Mouse (Mus musculus): Measurements from ENCODE around the gene Dtnb. TPM values are rescaled to one million over a fixed set of nuclear protein-coding genes. Genes with fewer than 3 reads are reported as not detected.
A peak's percentile ranks its signal among the peaks of the same experiment; 100 is the strongest.

Dtnb gene
- polyA plus RNA-seq, 1 experiment from 2014 or later = 40.7 TPM

DNA sequence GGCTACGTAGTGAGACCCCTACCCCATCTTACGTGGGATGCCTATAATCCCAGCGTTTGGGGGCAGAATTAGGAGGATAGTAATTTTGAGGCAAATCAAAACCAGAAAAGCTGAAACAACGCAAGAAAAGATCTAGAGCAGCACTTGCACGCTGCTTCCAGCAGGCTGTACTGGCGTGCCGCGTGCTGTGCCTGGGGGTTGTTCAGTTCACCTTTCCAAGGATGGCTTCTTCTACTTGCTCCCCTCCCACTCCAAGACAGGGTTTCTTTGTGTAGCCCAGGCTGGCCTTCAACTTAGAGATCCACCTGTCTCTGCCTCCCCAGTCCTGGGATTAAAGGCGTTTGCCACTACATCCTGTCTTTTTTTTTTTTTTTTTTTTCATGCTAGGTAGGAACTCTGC lies 17.9 kb downstream of the Dtnb start:
- no peak overlapping the region for H3K9ac ChIP-seq (replicated peaks; ENCODE audit: low read length)
- WGBS = 95% methylated on average over 9 of the region's 9 CpGs
- no peak for ATAC-seq (ENCODE audit: low FRiP score, low TSS enrichment)
- H3K4me3 ChIP-seq (ENCODE audit: low read length) = no peak overlapping the region
- H3K9me3 ChIP-seq (ENCODE audit: low read length) = no peaks in the 10 kb centered on the region
- H3K4me2 ChIP-seq (replicated peaks; ENCODE audit: low read depth, low read length) = no peak overlapping the region
- no peaks in the 10 kb centered on the region for H3K27me3 ChIP-seq (ENCODE audit: insufficient read depth, low read length)
- H3K36me3 ChIP-seq (ENCODE audit: insufficient read depth, low read length) = peaks cover 24% of the 10 kb centered on the region
- no peak overlapping the region for H3K27ac ChIP-seq (ENCODE audit: low read length)
- peaks cover 6% of the 10 kb centered on the region for H3K4me1 ChIP-seq (ENCODE audit: insufficient read depth, low read length)

DNA sequence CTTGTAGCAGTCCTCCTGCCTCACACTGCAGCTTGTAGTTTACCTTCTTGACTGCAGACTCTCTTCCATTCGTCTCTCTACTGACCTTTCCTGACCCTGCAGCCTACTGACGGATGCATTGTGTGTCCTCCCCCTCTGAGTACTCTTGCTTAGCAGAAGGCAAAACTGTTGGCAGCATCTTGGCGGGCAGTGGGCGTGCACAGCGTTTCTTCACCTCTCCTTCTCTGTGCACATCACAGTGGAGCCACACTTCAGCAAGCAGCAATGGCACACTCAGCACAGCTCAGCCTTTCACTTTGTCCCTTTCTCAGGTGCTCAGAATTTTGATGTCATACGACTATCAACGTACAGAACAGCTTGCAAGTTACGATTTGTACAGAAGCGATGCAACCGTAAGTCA lies 19.4 kb downstream of the Dtnb start:
- no peak overlapping the region for H3K4me2 ChIP-seq (replicated peaks; ENCODE audit: low read depth, low read length)
- H3K4me3 ChIP-seq (ENCODE audit: low read length) = no peak overlapping the region
- H3K36me3 ChIP-seq (ENCODE audit: insufficient read depth, low read length) = peaks cover 25% of the 10 kb centered on the region
- no peak for ATAC-seq (ENCODE audit: low FRiP score, low TSS enrichment)
- 78% methylated on average over 10 of the region's 10 CpGs for WGBS
- H3K27me3 ChIP-seq (ENCODE audit: insufficient read depth, low read length) = no peaks in the 10 kb centered on the region
- no peak overlapping the region for H3K9ac ChIP-seq (replicated peaks; ENCODE audit: low read length)
- H3K9me3 ChIP-seq (ENCODE audit: low read length) = no peaks in the 10 kb centered on the region
- no peak overlapping the region for H3K27ac ChIP-seq (ENCODE audit: low read length)
- H3K4me1 ChIP-seq (ENCODE audit: insufficient read depth, low read length) = no peaks in the 10 kb centered on the region

DNA sequence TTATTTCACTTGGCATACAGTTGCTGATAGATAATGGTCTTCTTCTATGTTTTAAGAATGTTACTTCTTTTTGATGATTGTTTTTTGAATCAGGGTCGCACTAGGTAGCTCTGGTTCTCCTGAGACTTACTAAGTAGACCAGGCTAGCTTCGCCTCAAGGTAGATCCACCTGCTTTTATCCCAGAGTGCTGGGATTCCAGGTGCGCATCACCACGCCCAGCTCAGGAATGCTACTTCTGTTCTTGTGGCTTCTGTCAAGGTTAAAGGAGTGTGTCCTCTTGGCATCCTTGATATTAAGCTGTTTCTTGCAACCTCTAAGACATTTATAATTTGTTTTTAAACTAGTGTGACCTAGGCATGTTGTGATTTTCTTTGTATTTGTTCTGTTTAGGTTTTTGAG lies 30.6 kb downstream of the Dtnb start:
- ATAC-seq (ENCODE audit: low FRiP score, low TSS enrichment) = no peak
- 94% methylated on average over 4 of the region's 4 CpGs for WGBS
- Histone ChIP-seq H3K4me3 (ENCODE audit: low read length) (no peak overlapping the region), H3K36me3 (ENCODE audit: insufficient read depth, low read length) (peaks cover 13% of the 10 kb centered on the region; the same call in 1 of the 2 replicates), H3K4me2 (replicated peaks; ENCODE audit: low read depth, low read length) (no peak overlapping the region), H3K9ac (replicated peaks; ENCODE audit: low read length) (no peak overlapping the region), H3K9me3 (ENCODE audit: low read length) (no peaks in the 10 kb centered on the region), H3K4me1 (ENCODE audit: insufficient read depth, low read length) (no peaks in the 10 kb centered on the region), H3K27ac (ENCODE audit: low read length) (no peak overlapping the region), H3K27me3 (ENCODE audit: insufficient read depth, low read length) (no peaks in the 10 kb centered on the region)

DNA sequence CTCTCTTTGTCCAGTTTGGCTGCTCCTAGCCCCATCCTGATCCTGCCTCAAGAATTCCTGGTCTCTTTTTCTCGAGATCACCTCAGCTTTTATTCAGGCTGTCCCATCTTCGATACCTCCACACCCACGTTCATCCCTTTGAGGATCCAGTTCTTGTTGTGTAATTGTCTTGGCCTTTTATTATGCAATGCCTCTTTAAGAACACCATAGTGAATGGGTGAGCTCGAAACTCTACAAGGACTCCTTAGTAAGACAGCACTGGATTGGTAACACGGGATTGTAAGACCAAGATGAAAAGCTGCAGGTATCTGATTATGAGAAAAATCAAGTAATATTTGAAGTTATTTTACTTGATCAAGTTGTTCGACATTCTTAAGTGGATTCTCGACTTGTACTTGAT lies 34.0 kb downstream of the Dtnb start:
- Histone ChIP-seq H3K4me3 (ENCODE audit: low read length) (no peak overlapping the region), H3K36me3 (ENCODE audit: insufficient read depth, low read length) (no peaks in the 10 kb centered on the region), H3K9me3 (ENCODE audit: low read length) (no peaks in the 10 kb centered on the region), H3K27me3 (ENCODE audit: insufficient read depth, low read length) (no peaks in the 10 kb centered on the region), H3K4me2 (replicated peaks; ENCODE audit: low read depth, low read length) (no peak overlapping the region), H3K27ac (ENCODE audit: low read length) (no peak overlapping the region), H3K4me1 (ENCODE audit: insufficient read depth, low read length) (no peaks in the 10 kb centered on the region), H3K9ac (replicated peaks; ENCODE audit: low read length) (no peak overlapping the region)
- ATAC-seq (ENCODE audit: low FRiP score, low TSS enrichment) = no peak
- 86% methylated on average over 7 of the region's 7 CpGs for WGBS

DNA sequence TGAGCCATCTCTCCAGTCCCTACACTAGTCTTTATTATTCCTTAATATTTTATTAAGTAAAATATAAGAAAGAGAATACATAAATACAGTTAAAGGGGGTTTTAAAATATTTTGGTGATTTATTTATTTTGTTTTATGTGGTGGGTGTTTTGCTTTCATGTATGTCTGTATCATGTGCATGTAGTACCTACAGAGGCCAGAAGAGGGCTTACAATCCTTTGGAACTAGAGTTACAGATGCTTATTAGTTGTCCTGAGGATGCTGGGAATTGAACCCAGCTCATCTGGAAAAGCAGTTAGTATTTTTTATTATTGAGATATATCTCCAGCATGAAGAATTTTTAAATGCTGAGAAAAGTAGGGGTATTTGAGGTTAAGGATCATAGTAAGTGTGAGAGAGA lies 37.6 kb downstream of the Dtnb start:
- no peak for ATAC-seq (ENCODE audit: low FRiP score, low TSS enrichment)
- H3K9me3 ChIP-seq (ENCODE audit: low read length) = no peaks in the 10 kb centered on the region
- no peak overlapping the region for H3K4me3 ChIP-seq (ENCODE audit: low read length)
- H3K4me2 ChIP-seq (replicated peaks; ENCODE audit: low read depth, low read length) = no peak overlapping the region
- H3K27me3 ChIP-seq (ENCODE audit: insufficient read depth, low read length) = no peaks in the 10 kb centered on the region
- no peak overlapping the region for H3K27ac ChIP-seq (ENCODE audit: low read length)
- no peaks in the 10 kb centered on the region; the same call in 1 of the 2 replicates for H3K36me3 ChIP-seq (ENCODE audit: insufficient read depth, low read length)
- H3K9ac ChIP-seq (replicated peaks; ENCODE audit: low read length) = no peak overlapping the region
- peaks cover 4% of the 10 kb centered on the region; the same call in 1 of the 2 replicates for H3K4me1 ChIP-seq (ENCODE audit: insufficient read depth, low read length)

DNA sequence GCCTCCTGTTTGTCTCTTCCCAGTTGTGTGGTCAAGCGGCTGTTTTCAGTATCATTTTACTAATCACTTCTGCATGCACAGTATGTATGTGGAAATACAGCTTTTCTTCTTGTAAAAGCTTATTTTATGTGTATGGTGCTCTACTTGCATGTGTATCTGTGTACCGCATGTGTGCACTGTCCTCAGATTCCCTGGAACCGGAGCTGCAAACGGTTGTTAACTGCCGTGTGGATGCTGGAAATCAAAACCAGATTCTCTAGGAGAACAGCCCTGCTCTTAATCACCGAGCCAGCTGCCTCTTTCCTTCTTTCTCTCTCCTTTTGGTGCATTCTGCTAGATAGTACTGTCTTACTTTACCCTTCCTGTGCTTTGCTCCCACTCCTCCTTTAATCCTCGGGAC lies 39.7 kb downstream of the Dtnb start:
- Histone ChIP-seq H3K9ac (replicated peaks; ENCODE audit: low read length) (no peak overlapping the region), H3K4me3 (ENCODE audit: low read length) (no peak overlapping the region), H3K4me2 (replicated peaks; ENCODE audit: low read depth, low read length) (no peak overlapping the region), H3K9me3 (ENCODE audit: low read length) (no peaks in the 10 kb centered on the region), H3K27me3 (ENCODE audit: insufficient read depth, low read length) (no peaks in the 10 kb centered on the region), H3K36me3 (ENCODE audit: insufficient read depth, low read length) (no peaks in the 10 kb centered on the region; the same call in 1 of the 2 replicates), H3K27ac (ENCODE audit: low read length) (peak overlapping the region; percentile 7; the same call in 1 of the 2 replicates), H3K4me1 (ENCODE audit: insufficient read depth, low read length) (peaks cover 4% of the 10 kb centered on the region; the same call in 1 of the 2 replicates)
- 20% methylated on average over 7 of the region's 7 CpGs for WGBS
- no peak for ATAC-seq (ENCODE audit: low FRiP score, low TSS enrichment)

DNA sequence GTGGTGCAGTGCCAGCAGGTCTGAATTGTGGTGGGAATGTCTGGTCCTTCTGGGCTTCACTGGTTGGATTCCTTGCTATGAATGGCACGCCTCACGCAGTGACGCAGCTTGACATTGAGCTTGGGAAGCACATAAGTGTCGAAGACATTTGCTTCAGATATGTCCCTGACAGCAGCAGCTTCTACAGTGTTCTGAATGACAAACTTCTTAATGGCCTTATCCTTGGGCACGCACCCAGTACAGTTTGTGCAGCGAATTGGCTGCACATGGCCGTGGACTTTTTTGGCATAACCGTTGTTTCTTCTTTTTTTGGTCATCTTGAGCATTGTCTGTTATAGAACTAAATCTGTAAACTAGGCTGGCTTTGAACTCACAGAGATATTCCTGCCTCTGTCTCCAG lies 42.9 kb downstream of the Dtnb start:
- Histone ChIP-seq H3K4me2 (replicated peaks; ENCODE audit: low read depth, low read length) (no peak overlapping the region), H3K27ac (ENCODE audit: low read length) (no peak overlapping the region), H3K27me3 (ENCODE audit: insufficient read depth, low read length) (no peaks in the 10 kb centered on the region), H3K9me3 (ENCODE audit: low read length) (no peaks in the 10 kb centered on the region), H3K4me3 (ENCODE audit: low read length) (no peak overlapping the region), H3K4me1 (ENCODE audit: insufficient read depth, low read length) (peaks cover 4% of the 10 kb centered on the region; the same call in 1 of the 2 replicates), H3K9ac (replicated peaks; ENCODE audit: low read length) (no peak overlapping the region), H3K36me3 (ENCODE audit: insufficient read depth, low read length) (peaks cover 3% of the 10 kb centered on the region; the same call in 1 of the 2 replicates)
- no peak for ATAC-seq (ENCODE audit: low FRiP score, low TSS enrichment)
- WGBS = 96% methylated on average over 8 of the region's 8 CpGs

DNA sequence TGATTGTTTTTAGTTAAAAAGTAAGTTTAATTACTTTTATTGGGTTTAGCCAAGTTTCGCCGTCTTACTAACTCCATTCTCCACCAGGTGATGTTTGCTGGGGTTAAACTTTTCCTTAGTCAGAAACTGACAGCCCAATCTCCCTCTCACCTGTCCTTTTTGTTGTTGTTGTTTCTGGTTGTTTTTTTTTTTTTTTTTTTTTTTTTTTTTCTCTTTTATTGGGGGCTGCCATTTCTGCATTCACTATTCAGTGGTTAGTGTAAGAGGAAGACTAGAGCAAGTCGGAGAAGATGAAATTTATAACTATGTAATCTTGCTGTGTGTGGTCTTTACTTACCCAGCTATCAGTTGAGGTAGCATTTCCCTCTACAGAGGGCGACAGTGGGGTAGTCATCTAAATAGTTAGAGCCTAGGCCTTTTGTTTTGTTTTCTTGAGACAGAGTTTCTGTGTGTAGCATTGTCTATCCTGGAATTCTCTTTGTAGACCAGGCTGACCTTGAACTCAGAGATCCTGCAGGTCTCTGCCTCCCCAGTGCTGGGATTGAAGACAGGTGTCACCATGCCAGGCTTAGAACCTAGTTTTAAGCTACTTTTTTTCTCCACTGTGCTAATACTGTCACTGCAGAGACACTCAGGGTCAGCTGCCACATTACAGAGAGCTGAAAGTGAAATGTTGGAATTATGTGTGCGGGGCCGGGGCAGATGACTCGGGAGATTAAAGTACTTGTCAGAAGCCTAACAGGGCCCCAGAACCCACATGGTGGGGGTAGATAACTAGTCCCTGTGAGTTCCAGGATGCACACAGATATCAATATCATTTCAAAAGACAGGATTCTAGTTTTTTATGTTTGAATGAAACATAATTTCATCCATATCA lies 46.2 kb downstream of the Dtnb start:
- H3K9me3 ChIP-seq (ENCODE audit: low read length) = no peaks in the 10 kb centered on the region
- WGBS = 91% methylated on average over 7 of the region's 7 CpGs
- no peaks in the 10 kb centered on the region for H3K4me1 ChIP-seq (ENCODE audit: insufficient read depth, low read length)
- H3K9ac ChIP-seq (replicated peaks; ENCODE audit: low read length) = no peak overlapping the region
- no peak overlapping the region for H3K27ac ChIP-seq (ENCODE audit: low read length)
- no peak overlapping the region for H3K4me2 ChIP-seq (replicated peaks; ENCODE audit: low read depth, low read length)
- ATAC-seq (ENCODE audit: low FRiP score, low TSS enrichment) = no peak
- peaks cover 3% of the 10 kb centered on the region; the same call in 1 of the 2 replicates for H3K36me3 ChIP-seq (ENCODE audit: insufficient read depth, low read length)
- no peak overlapping the region for H3K4me3 ChIP-seq (ENCODE audit: low read length)
- no peaks in the 10 kb centered on the region for H3K27me3 ChIP-seq (ENCODE audit: insufficient read depth, low read length)

DNA sequence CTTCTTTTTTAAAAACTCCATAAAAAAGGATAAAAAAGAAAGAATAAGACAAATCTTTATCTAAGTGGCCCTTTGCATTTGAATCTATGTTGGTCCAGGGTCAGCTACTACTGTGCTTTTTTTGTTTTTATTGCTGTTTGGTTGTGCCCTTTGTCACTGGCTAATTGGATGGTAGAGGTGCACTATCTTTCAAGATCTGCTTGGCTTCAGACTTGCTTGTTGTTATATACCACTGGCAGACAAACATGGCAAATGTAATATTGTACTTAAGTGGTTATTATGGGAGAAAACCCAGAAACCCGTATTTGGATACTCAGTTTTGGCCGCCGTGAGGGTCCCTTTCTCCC lies 46.8 kb downstream of the Dtnb start:
- Histone ChIP-seq H3K9me3 (ENCODE audit: low read length) (no peaks in the 10 kb centered on the region), H3K36me3 (ENCODE audit: insufficient read depth, low read length) (peaks cover 3% of the 10 kb centered on the region; the same call in 1 of the 2 replicates), H3K27ac (ENCODE audit: low read length) (no peak overlapping the region), H3K4me3 (ENCODE audit: low read length) (no peak overlapping the region), H3K4me1 (ENCODE audit: insufficient read depth, low read length) (no peaks in the 10 kb centered on the region), H3K27me3 (ENCODE audit: insufficient read depth, low read length) (no peaks in the 10 kb centered on the region), H3K9ac (replicated peaks; ENCODE audit: low read length) (no peak overlapping the region), H3K4me2 (replicated peaks; ENCODE audit: low read depth, low read length) (no peak overlapping the region)
- no peak for ATAC-seq (ENCODE audit: low FRiP score, low TSS enrichment)
- 97% methylated on average over 3 of the region's 3 CpGs for WGBS

DNA sequence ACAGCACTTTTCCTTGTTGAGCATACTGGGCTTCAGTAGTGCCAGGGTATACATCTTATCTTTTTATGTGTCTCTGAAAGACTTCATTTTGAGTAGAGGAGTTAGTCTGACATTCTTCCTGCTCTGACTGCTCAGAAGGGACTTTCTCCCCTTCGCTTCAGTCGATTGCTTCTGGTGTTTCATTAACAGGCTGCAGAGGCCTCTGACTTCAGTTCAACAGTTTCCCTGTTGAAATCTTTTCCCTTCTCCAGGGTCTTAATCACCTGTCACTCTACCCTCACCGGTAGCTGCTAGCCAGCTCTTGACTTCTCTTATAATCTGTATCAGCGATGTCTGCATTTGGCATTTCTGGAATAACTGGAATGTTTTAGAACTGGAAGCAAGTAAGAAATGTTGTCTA lies 54.7 kb downstream of the Dtnb start:
- H3K27me3 ChIP-seq (ENCODE audit: insufficient read depth, low read length) = no peaks in the 10 kb centered on the region
- H3K9ac ChIP-seq (replicated peaks; ENCODE audit: low read length) = no peak overlapping the region
- peak; percentile 86 for ATAC-seq (ENCODE audit: low FRiP score, low TSS enrichment)
- peak overlapping the region; percentile 80 for H3K27ac ChIP-seq (ENCODE audit: low read length)
- no peaks in the 10 kb centered on the region for H3K4me1 ChIP-seq (ENCODE audit: insufficient read depth, low read length)
- H3K4me3 ChIP-seq (ENCODE audit: low read length) = no peak overlapping the region
- 64% methylated on average over 4 of the region's 4 CpGs for WGBS
- no peak overlapping the region for H3K4me2 ChIP-seq (replicated peaks; ENCODE audit: low read depth, low read length)
- no peaks in the 10 kb centered on the region for H3K36me3 ChIP-seq (ENCODE audit: insufficient read depth, low read length)
- H3K9me3 ChIP-seq (ENCODE audit: low read length) = no peaks in the 10 kb centered on the region
